Mouse (Mus musculus): ENCODE measurements around the gene Akap4.
A peak's percentile ranks its signal among the peaks of the same experiment; 100 is the strongest.

Akap4 gene

DNA sequence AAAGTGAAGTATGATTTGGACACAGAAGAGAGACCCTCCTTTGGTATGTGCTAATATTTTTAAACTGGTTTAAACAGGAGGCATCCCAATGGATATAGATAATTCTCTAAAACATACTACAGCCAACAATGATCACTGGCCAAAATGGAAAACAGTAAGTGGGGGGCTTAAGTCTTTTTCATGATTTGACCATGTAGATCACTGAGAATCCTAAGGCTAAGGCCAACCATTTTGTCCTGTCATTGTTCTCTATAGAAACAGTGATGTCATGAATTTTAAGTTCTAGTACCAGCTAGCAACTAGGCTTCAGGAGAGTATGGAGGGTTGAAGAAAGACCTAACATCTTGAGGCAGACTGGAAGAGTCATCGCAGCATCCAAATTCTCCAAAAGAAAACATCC lies at the start of gene Akap4:
TSS of gene Akap4 (plus strand) at position 301 of the 400 bp plus-strand sequence.
- no peak for DNase-seq

DNA sequence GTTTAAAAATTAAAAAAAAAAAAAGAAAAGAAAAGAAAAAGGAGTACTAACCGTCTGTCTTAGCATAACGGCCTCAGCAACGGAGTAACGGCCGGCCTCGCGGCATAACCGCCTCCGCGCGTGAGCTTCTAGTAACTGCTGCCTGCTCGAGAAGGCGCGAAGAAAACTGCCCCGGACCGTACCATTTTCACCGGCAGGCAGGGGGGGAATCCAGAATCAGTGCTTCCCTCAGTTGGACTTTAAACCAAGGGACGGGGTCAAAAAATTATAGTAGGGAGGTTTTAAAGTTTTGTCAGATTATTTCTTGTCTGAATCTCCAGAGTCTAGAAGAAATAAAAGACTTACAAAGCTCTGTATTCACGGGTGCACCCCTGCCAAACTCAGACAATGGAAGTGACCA lies 25.8 kb upstream of the Akap4 start, which contains the start of gene Ccnb3:
TSS of gene Ccnb3 (minus strand) at position 101 of the 400 bp plus-strand sequence.
- no peak for DNase-seq

DNA sequence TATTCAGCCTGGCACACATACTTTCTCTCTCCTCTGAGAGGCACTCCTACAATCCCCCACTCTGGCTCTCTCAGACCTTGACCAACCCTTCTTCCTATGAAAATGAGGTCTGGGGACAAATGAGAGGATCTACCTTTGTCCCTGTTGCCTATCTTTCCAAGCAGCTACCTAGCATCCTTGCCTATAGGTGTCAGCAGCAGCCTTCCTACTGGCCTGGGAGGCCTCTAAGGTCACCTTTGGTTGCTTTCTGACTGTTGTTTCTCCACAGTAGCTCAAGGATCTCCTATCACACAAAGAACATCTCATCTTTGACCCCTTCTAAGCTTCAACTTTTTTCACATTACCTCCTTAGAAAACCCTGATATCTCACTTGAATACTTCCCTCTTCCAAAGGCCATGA lies 10.3 kb upstream of the Akap4 start:
- no peak for DNase-seq

DNA sequence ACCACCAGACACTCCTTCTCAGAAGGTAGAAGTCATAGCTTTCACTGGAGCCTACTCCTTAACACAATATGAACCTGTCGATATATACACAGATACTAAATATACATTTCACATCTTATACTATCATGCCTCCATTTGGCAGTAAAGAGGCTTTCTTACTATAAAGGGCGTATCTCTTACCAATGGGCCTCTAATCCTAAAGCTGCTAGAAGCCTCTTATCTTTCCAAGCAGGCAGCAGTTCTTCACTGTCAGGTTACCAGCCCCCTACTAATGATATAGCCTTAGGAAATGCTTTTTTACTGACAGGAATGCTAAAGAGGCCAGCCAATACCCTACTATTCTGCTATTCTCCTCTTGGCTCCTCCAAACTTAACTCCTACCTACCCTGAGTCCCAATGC lies 9.7 kb upstream of the Akap4 start:
- DNase-seq = no peak

DNA sequence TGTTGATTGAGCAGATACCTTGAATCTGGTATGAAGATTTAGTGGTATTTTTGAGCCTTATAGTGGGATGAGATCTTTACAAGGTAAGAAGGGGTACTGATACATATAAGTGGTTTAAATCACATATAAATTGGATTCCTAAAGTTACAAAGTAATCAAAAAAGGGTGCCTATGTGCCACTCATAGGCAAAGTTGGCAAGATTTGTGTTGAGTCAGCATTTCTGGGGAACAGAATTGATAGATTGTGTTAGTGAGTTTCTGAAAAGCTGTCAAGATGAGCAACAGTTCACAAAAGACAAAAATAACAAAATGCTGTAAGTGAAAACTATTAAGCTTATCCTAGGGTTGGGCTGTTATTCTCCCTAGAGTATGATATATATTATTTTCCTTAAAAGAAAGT lies 3.2 kb upstream of the Akap4 start:
- DNase-seq = no peak

DNA sequence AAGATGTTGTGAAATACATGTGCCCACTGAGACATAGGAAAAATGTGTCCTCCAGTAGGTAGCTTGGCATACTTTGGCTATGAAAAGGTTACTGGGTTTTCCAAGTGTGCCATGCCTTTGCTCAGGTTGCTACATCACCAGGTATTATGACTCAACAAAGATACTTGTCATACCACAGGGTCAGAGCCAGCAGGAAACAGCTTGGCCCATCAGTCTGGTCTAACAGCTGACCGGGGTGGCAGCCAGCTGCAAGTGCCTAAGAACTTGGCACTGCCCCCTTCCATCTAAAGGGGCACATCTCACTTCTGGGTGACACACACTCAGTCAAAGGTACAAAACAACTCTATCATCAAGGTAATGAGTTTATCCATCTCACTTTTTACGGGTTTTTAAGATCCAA lies 683 bp downstream of the Akap4 start:
- no peak for DNase-seq

DNA sequence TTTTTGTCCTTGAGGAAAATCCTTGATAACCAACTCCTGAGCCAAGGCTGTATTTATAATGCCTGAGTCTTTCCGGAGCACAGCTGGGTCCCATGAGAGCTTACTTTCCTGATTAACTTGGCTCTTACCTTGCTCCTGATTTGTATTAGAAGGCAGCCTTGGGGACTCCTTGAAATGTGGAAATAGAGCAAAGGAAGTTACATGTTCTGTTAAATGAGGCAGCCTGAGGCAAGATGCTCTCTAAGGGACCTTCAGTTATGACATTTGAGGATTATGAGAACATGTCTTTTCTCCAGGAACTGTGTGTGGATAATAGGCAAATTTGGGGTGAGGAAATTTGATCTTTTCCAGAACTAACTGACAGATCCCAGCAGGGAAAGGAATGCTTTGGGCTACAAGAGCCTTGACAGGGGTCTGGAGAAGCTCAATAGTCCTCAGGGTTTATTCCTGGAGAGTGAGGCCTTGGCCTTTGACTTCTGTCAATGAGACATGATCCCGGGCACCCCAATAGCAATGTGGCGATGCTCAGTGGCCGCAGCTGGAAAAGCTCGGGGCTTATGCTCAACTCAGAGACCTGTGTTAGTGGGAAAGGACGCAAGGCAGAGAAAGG lies 12.6 kb downstream of the Akap4 start:
- DNase-seq = no peak

DNA sequence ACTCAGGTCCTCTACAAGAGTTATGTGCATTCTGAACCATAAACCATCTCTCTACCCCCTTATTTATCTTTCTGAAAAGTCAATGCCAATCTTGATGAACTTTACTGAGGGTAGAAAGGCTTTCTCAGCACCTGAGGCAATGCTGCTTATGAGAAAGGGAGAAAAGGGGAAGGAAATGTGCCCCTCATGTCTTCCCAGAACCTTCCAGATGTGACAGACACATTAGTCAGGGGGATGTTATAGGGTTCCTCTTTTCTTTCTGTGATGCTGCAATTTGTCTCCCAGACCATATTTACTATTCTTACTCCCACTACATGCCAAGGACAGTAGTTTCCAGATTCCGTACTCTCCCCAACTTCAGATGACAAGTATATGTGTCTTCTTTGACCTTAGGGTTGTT lies 18.6 kb downstream of the Akap4 start:
- DNase-seq = no peak

DNA sequence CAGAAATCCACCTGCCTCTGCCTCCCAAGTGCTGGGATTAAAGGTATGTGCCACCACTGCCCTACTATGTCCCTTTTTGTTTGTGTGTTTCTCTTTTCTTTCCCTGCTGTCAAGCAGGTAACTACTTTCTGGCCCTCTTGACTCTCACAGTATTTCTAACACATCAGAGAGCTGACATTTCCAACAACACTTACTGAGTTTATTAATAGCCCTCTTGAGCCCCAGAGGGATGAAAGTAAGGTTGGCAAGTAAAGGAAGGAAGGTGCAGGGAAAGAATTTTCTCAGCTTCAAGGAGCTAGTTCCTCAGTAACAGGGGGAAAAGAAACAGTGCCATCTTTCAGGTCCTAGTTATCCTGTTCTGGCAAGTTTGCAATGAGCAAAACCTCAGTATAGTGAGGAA lies 23.0 kb downstream of the Akap4 start:
- DNase-seq = no peak

DNA sequence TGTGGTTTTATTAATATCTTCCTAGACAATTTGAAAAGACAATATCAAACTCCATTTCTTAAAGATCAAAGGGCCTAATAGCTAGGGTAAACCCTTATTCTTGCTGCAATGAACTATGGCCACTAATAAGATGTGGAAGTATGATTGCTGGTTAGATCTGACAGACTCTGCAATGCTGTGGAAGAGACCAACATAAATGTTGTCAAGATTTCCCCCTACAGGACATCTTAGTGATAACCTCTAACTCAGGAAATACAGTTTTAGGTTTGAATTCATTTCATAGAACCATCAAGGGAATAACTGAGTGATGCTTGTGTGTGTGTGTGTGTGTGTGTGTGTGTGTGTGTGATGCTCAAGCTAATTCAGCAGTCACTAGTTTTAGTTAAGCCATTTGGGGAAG lies 35.0 kb downstream of the Akap4 start:
- no peak for DNase-seq

DNA sequence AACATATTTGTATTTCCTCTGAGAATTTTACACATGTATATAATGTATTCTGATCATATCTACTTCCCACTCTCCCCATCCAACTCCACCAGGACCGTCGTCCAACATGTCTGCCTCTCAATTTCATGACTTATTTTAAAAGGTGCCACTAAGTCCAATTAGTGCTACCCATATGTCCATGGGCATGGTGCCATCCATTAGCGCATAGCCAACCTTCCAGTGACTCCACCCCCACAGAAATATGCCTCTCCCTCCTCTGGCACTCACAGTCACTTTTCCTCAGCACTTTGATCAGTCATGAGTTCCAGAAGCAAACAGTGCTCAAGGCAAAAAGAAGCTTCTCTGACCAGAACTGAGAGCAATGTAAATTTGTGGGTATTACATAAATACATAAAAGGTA lies 47.6 kb downstream of the Akap4 start:
- DNase-seq = peak in 1 of 2 experiments; percentile 2

DNA sequence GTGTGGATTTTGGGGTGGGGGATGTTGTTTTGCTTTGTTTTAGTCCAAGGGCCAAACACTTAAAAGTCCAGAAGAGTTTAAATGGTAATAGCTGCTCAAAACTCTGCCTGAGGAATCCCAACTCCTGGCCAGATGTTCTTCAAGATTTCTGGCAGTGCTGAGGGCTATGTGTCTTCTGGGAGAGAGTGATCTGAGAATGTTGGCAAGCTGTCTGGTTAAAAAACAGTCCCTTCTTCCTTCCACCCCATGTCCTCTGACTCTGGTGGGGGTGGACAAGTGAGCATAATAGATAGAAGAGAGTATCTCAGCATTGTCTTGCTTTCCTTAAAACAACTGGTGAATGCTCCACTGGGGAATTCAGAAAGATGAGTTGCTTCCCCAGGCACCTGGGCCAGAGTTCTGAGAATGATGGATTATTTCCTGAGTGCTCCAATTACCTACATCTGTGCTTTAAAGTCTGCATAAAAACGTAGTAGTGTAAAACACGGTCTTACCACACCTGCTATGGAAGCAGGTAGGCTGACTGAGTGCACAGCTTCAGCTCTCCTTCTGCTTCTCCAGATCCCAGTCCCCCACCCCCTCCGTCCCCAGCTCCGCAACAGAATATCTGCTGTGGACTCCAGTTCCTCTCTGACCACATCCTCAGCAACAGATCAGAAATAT lies 54.4 kb downstream of the Akap4 start:
- no peak for DNase-seq
